Mouse (Mus musculus) intestine, embryonic 15.5 days (tissue): ENCODE data around the gene Kcnab3. TPM values are rescaled to one million over a fixed set of nuclear protein-coding genes. Genes with fewer than 3 reads are reported as not detected.

Source experiments
- ATAC-seq: fragments of 200-750 bp; cut with Nextera tagmentation; 2 replicates; pipeline ENCODE4 v1.8.0; 2017; ENCODE audit warnings: moderate TSS enrichment, moderate library complexity
- H3K27ac ChIP-seq: fragments of 300-500 bp; sonication (generic); 2 replicates; pipeline ENCODE4 v1.5.1; 2015; ENCODE audit warnings: mild to moderate bottlenecking, inconsistent platforms
- H3K27me3 ChIP-seq: fragments of 300-500 bp; sonication (generic); replicated peaks from 2 replicates; pipeline ENCODE4 v1.6.1; 2015; ENCODE audit warnings: inconsistent platforms
- H3K36me3 ChIP-seq: fragments of 300-500 bp; sonication (generic); 2 replicates; pipeline ENCODE4 v1.6.1; 2015; ENCODE audit warnings: inconsistent platforms
- H3K4me1 ChIP-seq: fragments of 300-500 bp; sonication (generic); replicated peaks from 2 replicates; pipeline ENCODE4 v1.6.1; 2015; ENCODE audit warnings: inconsistent platforms
- H3K4me2 ChIP-seq: fragments of 300-500 bp; sonication (generic); replicated peaks from 2 replicates; pipeline ENCODE4 v1.6.1; 2015; ENCODE audit warnings: mild to moderate bottlenecking, inconsistent platforms
- H3K4me3 ChIP-seq: fragments of 300-500 bp; sonication (generic); replicated peaks from 2 replicates; pipeline ENCODE4 v1.5.1; 2015; ENCODE audit warnings: inconsistent platforms
- H3K9ac ChIP-seq: fragments of 300-500 bp; sonication (generic); 2 replicates; pipeline ENCODE4 v1.6.1; 2015; ENCODE audit warnings: inconsistent platforms
- H3K9me3 ChIP-seq: fragments of 300-500 bp; sonication (generic); 2 replicates; pipeline ENCODE4 v1.6.1; 2016; ENCODE audit warnings: inconsistent platforms
- WGBS: fragments of 180-500 bp; shearing (Covaris S2); methylation state at CpG from one replicate; pipeline ENCODE4 v1.1.7; 2015; 5-methylcytosine and 5-hydroxymethylcytosine counted together
- polyA plus RNA-seq: library from polyadenylated mRNA; unstranded; fragments of >200 nt; fragmentation: Nextera tagmentation; extraction: Ambion mirVana; gene quantifications from 2 replicates; pipeline ENCODE4 v1.2.1, GENCODE M21; 2015

Gene Kcnab3
- polyA plus RNA-seq, 1 experiment from 2014 or later: 2.3 TPM

DNA sequence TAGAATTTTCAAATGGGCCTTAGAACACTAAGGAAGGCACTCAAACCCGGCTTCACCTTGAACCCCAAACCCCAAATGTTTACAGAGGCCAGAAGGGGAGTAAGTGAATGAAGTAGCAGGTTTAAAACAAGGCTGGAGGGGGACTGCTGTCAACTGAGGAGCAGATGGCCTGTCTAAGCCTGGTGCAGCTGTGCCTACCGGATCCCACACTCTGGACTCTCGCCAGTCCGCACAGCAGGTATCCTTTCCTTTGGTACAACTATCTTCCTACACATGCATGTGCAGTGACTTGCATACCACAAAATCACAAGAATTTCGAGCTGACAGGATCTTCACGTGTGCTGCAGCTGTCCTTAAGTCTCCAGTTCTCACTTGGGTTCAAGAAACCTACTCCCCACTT, 4.0 kb upstream of the Kcnab3 start:
- WGBS: 73% methylated on average over 6 of the region's 6 CpGs
- Histone ChIP-seq H3K27ac (no peak overlapping the region), H3K36me3 (peaks cover 14% of the 10 kb centered on the region), H3K27me3 (no peaks in the 10 kb centered on the region), H3K9ac (0 out of 2 replicates have a peak overlapping the region, but pooled peaks have one; percentile 68), H3K4me1 (peaks cover 33% of the 10 kb centered on the region), H3K4me2 (peak overlapping the region; percentile 76), H3K9me3 (no peaks in the 10 kb centered on the region), H3K4me3 (no peak overlapping the region)
- no peak for ATAC-seq

DNA sequence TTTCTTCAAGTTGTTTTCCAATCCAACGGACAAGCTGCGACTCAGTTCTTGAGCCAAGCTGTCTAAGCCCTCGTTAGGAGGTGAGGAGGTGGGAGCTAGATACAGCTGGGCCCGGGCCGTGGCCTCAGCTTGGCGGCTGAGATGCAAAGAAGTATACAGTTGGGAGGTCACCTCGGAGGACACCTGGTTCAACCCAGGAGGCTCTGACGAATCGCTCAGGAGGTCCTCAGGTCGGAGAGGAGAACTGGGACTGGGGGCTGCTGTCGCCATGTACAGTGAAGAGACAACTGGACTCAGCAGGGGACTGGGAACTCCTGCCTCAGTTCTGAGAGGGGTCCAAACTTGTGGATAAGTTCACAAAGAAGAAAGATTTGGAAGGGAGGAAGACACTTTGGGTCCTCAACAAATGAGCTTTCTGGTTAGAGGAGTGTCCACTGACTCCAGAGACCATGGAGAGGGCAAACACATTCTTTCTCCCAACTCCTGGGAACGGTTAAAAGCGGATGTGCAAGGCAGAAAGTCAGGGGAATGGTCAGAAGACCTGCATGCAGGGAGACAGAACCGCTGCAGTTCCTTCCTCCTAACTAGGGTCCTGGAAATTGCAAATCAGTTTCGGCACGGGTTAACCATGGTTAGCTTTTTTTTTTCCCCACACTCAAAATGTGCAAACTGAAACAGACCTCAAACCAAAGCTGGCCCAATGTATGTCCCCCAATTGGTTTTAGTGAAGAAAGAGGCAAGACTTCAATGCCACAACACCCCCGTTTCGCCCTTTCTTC, 3.2 kb upstream of the Kcnab3 start:
- Histone ChIP-seq H3K4me3 (peak overlapping the region; percentile 58), H3K27ac (peak overlapping the region; percentile 89), H3K4me2 (peak overlapping the region; percentile 76), H3K4me1 (peaks cover 33% of the 10 kb centered on the region), H3K27me3 (peaks cover 5% of the 10 kb centered on the region; the same call in 1 of the 2 replicates), H3K36me3 (peaks cover 14% of the 10 kb centered on the region), H3K9ac (peak overlapping the region; percentile 68), H3K9me3 (no peaks in the 10 kb centered on the region)
- WGBS: 18% methylated on average over 18 of the region's 18 CpGs
- ATAC-seq: no peak

GRCm38 (mm10) chr11:69323667-69324111, 2.4 kb upstream of the Kcnab3 start, which contains the start of the genes Cntrob and Trappc1:
Cntrob (minus strand) TSS chr11:69323775.
Trappc1 (plus strand) TSS chr11:69323980.
- H3K27me3 ChIP-seq: peaks cover 5% of the 10 kb centered on the region; the same call in 1 of the 2 replicates
- H3K4me2 ChIP-seq: peak within 1 kb of the TSS; percentile 76
- H3K4me3 ChIP-seq: peak within 1 kb of the TSS; percentile 58
- H3K36me3 ChIP-seq: peaks cover 12% of the 10 kb centered on the region
- H3K9ac ChIP-seq: peak within 1 kb of the TSS; percentile 68
- no peaks in the 10 kb centered on the region for H3K9me3 ChIP-seq
- peaks cover 33% of the 10 kb centered on the region for H3K4me1 ChIP-seq
- peak; percentile 94 for ATAC-seq
- under 1% methylated on average over 30 of the region's 30 CpGs for WGBS
- H3K27ac ChIP-seq: peak within 1 kb of the TSS; percentile 89

DNA sequence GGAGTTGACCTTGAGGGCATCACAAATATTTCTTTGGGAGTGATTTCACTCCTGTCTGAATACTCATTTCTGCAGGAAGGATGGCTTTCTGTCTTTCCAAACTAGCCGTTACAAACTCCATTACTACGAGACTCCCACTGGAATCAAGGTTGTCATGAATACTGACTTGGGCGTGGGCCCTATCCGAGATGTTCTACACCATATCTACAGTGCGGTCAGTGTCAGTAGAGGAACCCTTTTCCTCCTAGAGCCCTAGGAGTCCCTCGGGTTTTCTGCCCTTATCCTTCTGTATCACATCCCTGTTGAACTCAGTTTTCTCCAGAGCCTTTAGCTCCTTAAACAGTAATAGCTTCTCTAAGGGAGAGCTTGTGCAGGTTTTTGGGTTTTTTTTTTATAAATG, 1.3 kb upstream of the Kcnab3 start:
- Histone ChIP-seq H3K9me3 (no peaks in the 10 kb centered on the region), H3K36me3 (peaks cover 6% of the 10 kb centered on the region; the same call in 1 of the 2 replicates), H3K4me2 (peak overlapping the region; percentile 74), H3K27me3 (peaks cover 5% of the 10 kb centered on the region; the same call in 1 of the 2 replicates), H3K27ac (no peak overlapping the region), H3K9ac (0 out of 2 replicates have a peak overlapping the region, but pooled peaks have one; percentile 65), H3K4me3 (peak overlapping the region; percentile 58), H3K4me1 (peaks cover 33% of the 10 kb centered on the region)
- 82% methylated on average over 6 of the region's 6 CpGs for WGBS
- ATAC-seq: no peak

DNA sequence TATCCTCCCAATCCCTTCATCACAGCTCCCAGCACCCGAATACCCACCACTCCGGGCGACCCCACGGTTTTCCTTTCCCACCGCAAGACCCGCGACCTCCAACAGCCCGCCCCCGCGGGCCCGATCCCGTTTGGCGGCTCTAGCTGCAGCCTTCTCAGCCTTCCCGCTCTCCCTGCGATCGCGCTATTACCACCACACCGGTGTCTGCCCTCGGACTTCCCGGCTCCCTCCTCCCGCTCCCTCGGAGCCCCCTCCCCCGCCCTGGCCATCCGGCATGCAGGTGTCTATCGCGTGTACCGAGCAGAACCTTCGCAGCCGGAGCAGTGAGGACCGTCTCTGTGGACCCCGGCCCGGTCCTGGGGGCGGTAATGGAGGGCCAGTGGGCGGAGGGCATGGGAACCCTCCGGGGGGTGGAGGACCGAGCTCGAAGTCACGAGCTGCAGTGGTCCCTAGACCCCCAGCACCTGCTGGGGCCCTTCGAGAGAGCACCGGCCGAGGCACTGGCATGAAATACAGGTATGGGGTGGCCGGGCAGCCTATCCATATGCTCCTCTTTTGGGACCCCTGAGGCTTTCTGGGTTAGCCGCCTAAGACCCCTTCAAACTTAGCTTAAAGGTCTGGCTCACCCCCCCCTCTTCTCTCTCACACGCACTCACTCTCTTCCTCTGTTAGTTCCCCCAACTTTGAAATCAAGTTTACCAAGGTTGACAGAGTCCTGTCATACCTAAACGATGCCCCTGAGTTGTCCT, 524 bp downstream of the Kcnab3 start:
- H3K4me1 ChIP-seq: peaks cover 40% of the 10 kb centered on the region
- H3K27ac ChIP-seq: no peak overlapping the region

GRCm38 (mm10) chr11:69327157-69327442, 1.0 kb downstream of the Kcnab3 start:
- ATAC-seq: no peak
- 20% methylated on average over 9 of the region's 9 CpGs for WGBS
- Histone ChIP-seq H3K4me2 (peak overlapping the region; percentile 97), H3K4me1 (peaks cover 39% of the 10 kb centered on the region), H3K9ac (no peak overlapping the region), H3K36me3 (no peaks in the 10 kb centered on the region), H3K27ac (no peak overlapping the region), H3K4me3 (0 out of 2 replicates have a peak overlapping the region, but pooled peaks have one; percentile 48), H3K27me3 (peaks cover 5% of the 10 kb centered on the region; the same call in 1 of the 2 replicates), H3K9me3 (no peaks in the 10 kb centered on the region)

More for the DNA sequence above, 524 bp downstream of the Kcnab3 start:
- 0 out of 2 replicates have a peak, but pooled peaks have one; percentile 4 for ATAC-seq
- H3K27me3 ChIP-seq: peaks cover 5% of the 10 kb centered on the region; the same call in 1 of the 2 replicates
- peak overlapping the region; percentile 48 for H3K4me3 ChIP-seq
- peak overlapping the region; percentile 97 for H3K4me2 ChIP-seq
- 1% methylated on average over 45 of the region's 45 CpGs for WGBS
- H3K9me3 ChIP-seq: no peaks in the 10 kb centered on the region
- peak overlapping the region; percentile 58 for H3K9ac ChIP-seq
- no peaks in the 10 kb centered on the region for H3K36me3 ChIP-seq

GRCm38 (mm10) chr11:69327648-69328047, 1.6 kb downstream of the Kcnab3 start:
- 51% methylated on average over 6 of the region's 6 CpGs for whole genome bisulfite sequencing
- H3K4me1 ChIP-seq: peaks cover 39% of the 10 kb centered on the region
- no peak for ATAC-seq

DNA sequence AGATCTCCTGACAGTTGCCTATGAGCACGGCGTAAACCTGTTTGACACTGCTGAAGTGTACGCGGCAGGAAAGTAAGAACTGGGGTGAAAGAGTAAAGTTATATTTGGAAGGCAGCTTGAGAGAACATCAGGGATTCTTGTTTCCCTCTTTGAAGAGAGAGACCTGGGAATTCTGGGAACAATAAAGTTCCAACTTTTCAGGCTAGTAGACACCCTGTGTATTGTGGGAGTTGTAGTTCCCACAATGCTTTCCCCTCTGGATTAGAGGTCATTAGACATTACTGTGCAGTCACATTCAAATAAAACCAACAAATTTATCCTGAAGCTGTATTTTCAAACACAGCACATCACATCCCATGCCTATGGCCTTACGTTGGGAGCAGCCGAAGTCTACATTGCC, 2.5 kb downstream of the Kcnab3 start:
- no peak overlapping the region for H3K4me3 ChIP-seq
- H3K27me3 ChIP-seq: peaks cover 5% of the 10 kb centered on the region; the same call in 1 of the 2 replicates
- 90% methylated on average over 6 of the region's 6 CpGs for WGBS
- H3K4me2 ChIP-seq: no peak overlapping the region
- H3K36me3 ChIP-seq: no peaks in the 10 kb centered on the region
- H3K9me3 ChIP-seq: no peaks in the 10 kb centered on the region
- H3K4me1 ChIP-seq: peaks cover 41% of the 10 kb centered on the region
- ATAC-seq: no peak
- no peak overlapping the region for H3K27ac ChIP-seq
- no peak overlapping the region for H3K9ac ChIP-seq

More at GRCm38 (mm10) chr11:69327648-69328047, 1.6 kb downstream of the Kcnab3 start:
- H3K27ac ChIP-seq: no peak overlapping the region
- H3K4me3 ChIP-seq: no peak overlapping the region
- H3K9ac ChIP-seq: no peak overlapping the region
- peaks cover 5% of the 10 kb centered on the region; the same call in 1 of the 2 replicates for H3K27me3 ChIP-seq
- no peaks in the 10 kb centered on the region for H3K36me3 ChIP-seq
- no peaks in the 10 kb centered on the region for H3K9me3 ChIP-seq
- no peak overlapping the region for H3K4me2 ChIP-seq

DNA sequence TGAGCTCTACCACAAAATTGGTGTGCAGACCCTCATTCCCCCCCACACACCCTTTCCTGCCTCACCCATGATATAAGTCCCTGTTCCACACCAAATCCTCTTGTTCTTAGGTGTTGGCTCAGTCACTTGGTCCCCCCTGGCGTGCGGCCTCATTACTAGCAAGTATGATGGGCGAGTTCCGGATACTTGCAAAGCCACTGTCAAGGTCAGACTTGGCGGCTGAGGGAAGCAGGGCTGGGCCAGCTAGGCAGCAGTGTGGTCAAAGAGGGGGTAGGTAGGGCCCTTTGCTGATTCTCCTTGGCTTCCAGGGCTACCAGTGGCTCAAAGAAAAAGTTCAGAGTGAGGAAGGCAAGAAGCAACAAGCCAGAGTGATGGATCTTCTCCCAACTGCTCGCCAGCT, 5.1 kb downstream of the Kcnab3 start:
- peak overlapping the region; percentile 83 for H3K4me2 ChIP-seq
- 0 out of 2 replicates have a peak overlapping the region, but pooled peaks have one; percentile 10 for H3K9ac ChIP-seq
- H3K4me3 ChIP-seq: peak overlapping the region; percentile 57; the same call in 1 of the 2 replicates
- H3K9me3 ChIP-seq: no peaks in the 10 kb centered on the region
- H3K27ac ChIP-seq: 0 out of 2 replicates have a peak overlapping the region, but pooled peaks have one; percentile 13
- H3K36me3 ChIP-seq: no peaks in the 10 kb centered on the region
- no peak for ATAC-seq
- WGBS: 84% methylated on average over 6 of the region's 6 CpGs
- H3K4me1 ChIP-seq: peaks cover 27% of the 10 kb centered on the region
- H3K27me3 ChIP-seq: peaks cover 5% of the 10 kb centered on the region; the same call in 1 of the 2 replicates

DNA sequence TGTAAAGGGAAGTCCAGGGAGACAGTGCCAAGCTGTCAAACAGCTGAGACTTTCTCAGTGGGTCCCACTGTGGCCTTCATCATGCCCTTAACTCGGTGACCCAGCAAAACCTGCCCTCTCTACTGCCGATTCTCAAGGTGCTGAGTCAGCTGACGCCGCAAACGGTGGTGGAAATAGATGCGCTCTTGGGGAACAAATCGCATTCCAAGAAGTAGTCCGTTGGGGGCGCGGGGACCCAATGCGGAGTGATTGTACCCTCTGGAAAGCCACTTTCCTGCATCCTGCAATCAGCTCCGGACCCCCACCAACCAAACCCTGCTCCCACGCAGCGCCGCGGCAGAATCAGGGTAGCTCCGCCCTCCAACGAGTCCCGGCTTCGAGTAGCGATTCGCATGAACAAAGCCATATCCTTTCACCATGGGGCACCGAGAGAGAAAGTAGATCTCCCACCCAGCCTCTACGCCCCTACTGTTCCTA, 5.9 kb downstream of the Kcnab3 start:
- Histone ChIP-seq H3K27ac (peak overlapping the region; percentile 51), H3K4me3 (peak overlapping the region; percentile 57), H3K9ac (peak overlapping the region; percentile 54), H3K36me3 (no peaks in the 10 kb centered on the region), H3K4me1 (peaks cover 22% of the 10 kb centered on the region), H3K4me2 (peak overlapping the region; percentile 83), H3K9me3 (no peaks in the 10 kb centered on the region), H3K27me3 (peaks cover 5% of the 10 kb centered on the region; the same call in 1 of the 2 replicates)
- peak; percentile 67 for ATAC-seq
- WGBS: 1% methylated on average over 24 of the region's 24 CpGs

- Histone ChIP-seq H3K4me3 (no peak overlapping the region), H3K4me2 (peak overlapping the region; percentile 83), H3K27ac (peak overlapping the region; percentile 51), H3K9me3 (no peaks in the 10 kb centered on the region), H3K36me3 (no peaks in the 10 kb centered on the region), H3K27me3 (no peaks in the 10 kb centered on the region), H3K4me1 (peaks cover 22% of the 10 kb centered on the region), H3K9ac (peak overlapping the region; percentile 54)
- 22% methylated on average over 8 of the region's 8 CpGs for WGBS
- peak; percentile 69 for ATAC-seq
Measured at GRCm38 (mm10) chr11:69332713-69333253, 6.7 kb downstream of the Kcnab3 start.
